Mouse (Mus musculus): ENCODE measurements around the gene Dst. TPM values are rescaled to one million over a fixed set of nuclear protein-coding genes. Genes with fewer than 3 reads are reported as not detected.

The Dst gene
- polyA plus RNA-seq, 1 experiment = 49.7 TPM

- no peaks in the 10 kb centered on the region for H3K79me2 ChIP-seq (ENCODE audit: control insufficient read depth, insufficient read depth)
- no peak overlapping the region for H3K4me2 ChIP-seq (ENCODE audit: low read depth)
- H3K27me3 ChIP-seq (ENCODE audit: control insufficient read depth, insufficient read depth, insufficient read length) = no peaks in the 10 kb centered on the region
- TF ChIP-seq MYOG (IDR thresholded peaks at IDR 0.05; ENCODE audit: control insufficient read depth in 1 of 3, insufficient read depth in 1 of 3, insufficient read length in 2 of 3, low read depth in 2 of 3) (no peak), TCF3 (IDR thresholded peaks at IDR 0.05; ENCODE audit: insufficient read length, low read depth) (no peak), USF1 (IDR thresholded peaks at IDR 0.05; ENCODE audit: low read depth) (no peak)
- H3ac ChIP-seq (ENCODE audit: control insufficient read depth, insufficient read length) = no peak overlapping the region
- peaks cover 8% of the 10 kb centered on the region for H3K36me3 ChIP-seq (ENCODE audit: control insufficient read depth, insufficient read depth)
- H3K4me3 ChIP-seq = no peak overlapping the region
Observed at GRCm38 (mm10) chr1:33932196-33932595, 24.2 kb downstream of the Dst start.

GRCm38 (mm10) chr1:33932845-33933499, 24.9 kb downstream of the Dst start:
- Histone ChIP-seq H3K27me3 (ENCODE audit: control insufficient read depth, insufficient read depth, insufficient read length) (no peaks in the 10 kb centered on the region), H3K4me3 (no peak overlapping the region), H3K4me2 (ENCODE audit: low read depth) (no peak overlapping the region), H3ac (ENCODE audit: control insufficient read depth, insufficient read length) (no peak overlapping the region), H3K36me3 (ENCODE audit: control insufficient read depth, insufficient read depth) (peaks cover 8% of the 10 kb centered on the region), H3K79me2 (ENCODE audit: control insufficient read depth, insufficient read depth) (no peaks in the 10 kb centered on the region)
- TF ChIP-seq MYOD1 (IDR thresholded peaks at IDR 0.05; ENCODE audit: control insufficient read depth in 1 of 3, insufficient read length in 2 of 3, low read depth in 2 of 3) (peak in 1 of 3 experiments; percentile 24), MAX (IDR thresholded peaks at IDR 0.05; ENCODE audit: low read depth) (no peak)

GRCm38 (mm10) chr1:33935946-33936345, 27.9 kb downstream of the Dst start:
- Histone ChIP-seq H3K27me3 (ENCODE audit: control insufficient read depth, insufficient read depth, insufficient read length) (no peaks in the 10 kb centered on the region), H3K4me2 (ENCODE audit: low read depth) (no peak overlapping the region), H3K4me3 (no peak overlapping the region), H3ac (ENCODE audit: control insufficient read depth, insufficient read length) (no peak overlapping the region), H3K36me3 (ENCODE audit: control insufficient read depth, insufficient read depth) (no peaks in the 10 kb centered on the region), H3K79me2 (ENCODE audit: control insufficient read depth, insufficient read depth) (peaks cover 5% of the 10 kb centered on the region)
- TF ChIP-seq SRF (IDR thresholded peaks at IDR 0.05; ENCODE audit: control insufficient read depth, insufficient read length, low read depth) (no peak), TCF3 (IDR thresholded peaks at IDR 0.05; ENCODE audit: insufficient read length, low read depth) (no peak), E2F4 (IDR thresholded peaks at IDR 0.05; ENCODE audit: insufficient read depth) (no peak), POLR2AphosphoS2 (IDR thresholded peaks at IDR 0.05; ENCODE audit: insufficient read length, low read depth) (no peak)

- TF ChIP-seq REST (IDR thresholded peaks at IDR 0.05; ENCODE audit: insufficient read depth, insufficient read length) = no peak
- TF ChIP-seq SRF (IDR thresholded peaks at IDR 0.05; ENCODE audit: control insufficient read depth, insufficient read length, low read depth) = no peak
Observed at GRCm38 (mm10) chr1:33939828-33940227, 31.8 kb downstream of the Dst start.

GRCm38 (mm10) chr1:33940364-33940928, 32.4 kb downstream of the Dst start:
- TF ChIP-seq E2F4 (IDR thresholded peaks at IDR 0.05; ENCODE audit: insufficient read depth) (no peak), USF1 (IDR thresholded peaks at IDR 0.05; ENCODE audit: low read depth) (no peak), TCF12 (IDR thresholded peaks at IDR 0.05; ENCODE audit: insufficient read depth, poor library complexity, severe bottlenecking) (no peak)
- Histone ChIP-seq H3ac (ENCODE audit: control insufficient read depth, insufficient read length) (no peak overlapping the region), H3K4me3 (no peak overlapping the region), H3K79me2 (ENCODE audit: control insufficient read depth, insufficient read depth) (peaks cover 19% of the 10 kb centered on the region), H3K36me3 (ENCODE audit: control insufficient read depth, insufficient read depth) (no peaks in the 10 kb centered on the region), H3K27me3 (ENCODE audit: control insufficient read depth, insufficient read depth, insufficient read length) (no peaks in the 10 kb centered on the region), H3K4me2 (ENCODE audit: low read depth) (no peak overlapping the region)

More at GRCm38 (mm10) chr1:33939828-33940227, 31.8 kb downstream of the Dst start:
- Histone ChIP-seq H3ac (ENCODE audit: control insufficient read depth, insufficient read length) (no peak overlapping the region), H3K4me3 (no peak overlapping the region), H3K4me2 (ENCODE audit: low read depth) (no peak overlapping the region), H3K27me3 (ENCODE audit: control insufficient read depth, insufficient read depth, insufficient read length) (no peaks in the 10 kb centered on the region), H3K36me3 (ENCODE audit: control insufficient read depth, insufficient read depth) (no peaks in the 10 kb centered on the region), H3K79me2 (ENCODE audit: control insufficient read depth, insufficient read depth) (peaks cover 19% of the 10 kb centered on the region)

- Histone ChIP-seq H3K27me3 (ENCODE audit: control insufficient read depth, insufficient read depth, insufficient read length) (no peaks in the 10 kb centered on the region), H3K4me2 (ENCODE audit: low read depth) (no peak overlapping the region), H3K79me2 (ENCODE audit: control insufficient read depth, insufficient read depth) (peaks cover 21% of the 10 kb centered on the region), H3ac (ENCODE audit: control insufficient read depth, insufficient read length) (no peak overlapping the region), H3K4me3 (no peak overlapping the region), H3K36me3 (ENCODE audit: control insufficient read depth, insufficient read depth) (no peaks in the 10 kb centered on the region)
- TF ChIP-seq TCF3 (IDR thresholded peaks at IDR 0.05; ENCODE audit: insufficient read length, low read depth) (peak; percentile 45), MYOD1 (IDR thresholded peaks at IDR 0.05; ENCODE audit: control insufficient read depth in 1 of 3, insufficient read length in 2 of 3, low read depth in 2 of 3) (peak in 2 of 3 experiments; percentile 66 to 91), E2F4 (IDR thresholded peaks at IDR 0.05; ENCODE audit: insufficient read depth) (no peak), MYOG (IDR thresholded peaks at IDR 0.05; ENCODE audit: control insufficient read depth in 1 of 3, insufficient read depth in 1 of 3, insufficient read length in 2 of 3, low read depth in 2 of 3) (peak in 2 of 3 experiments; percentile 53 to 81)
Observed at GRCm38 (mm10) chr1:33942638-33943037, 34.6 kb downstream of the Dst start.

All from myocyte (in vitro differentiated cells).